Mouse (Mus musculus): ENCODE measurements around the gene Tshz2.

Gene Tshz2

GRCm38 (mm10) chr2:170106000-170106399 lies 473.2 kb downstream of the Tshz2 start:
- no peak for DNase-seq (ENCODE audit: low spot score)

- DNase-seq (ENCODE audit: low spot score), result no peak
Observed at GRCm38 (mm10) chr2:170107791-170108190, 475.0 kb downstream of the Tshz2 start.

GRCm38 (mm10) chr2:170109528-170109927 lies 476.7 kb downstream of the Tshz2 start:
- DNase-seq (ENCODE audit: low spot score), result no peak

GRCm38 (mm10) chr2:170110306-170110705 lies 477.5 kb downstream of the Tshz2 start:
- no peak for DNase-seq (ENCODE audit: low spot score)

GRCm38 (mm10) chr2:170116704-170117281 lies 484.0 kb downstream of the Tshz2 start:
- DNase-seq (ENCODE audit: low spot score), result peak; percentile 38

GRCm38 (mm10) chr2:170120139-170121027 lies 487.6 kb downstream of the Tshz2 start:
- no peak for DNase-seq (ENCODE audit: low spot score)

All from ovary, postnatal 36 days (tissue).